Mouse (Mus musculus) adrenal gland, adult 8-10 months (tissue): ENCODE data around the gene Cir1. TPM values are rescaled to one million over a fixed set of nuclear protein-coding genes. Genes with fewer than 3 reads are reported as not detected.

Experiments
- DNase-seq: peaks from one replicate; pipeline ENCODE4 v3.0.0; 2022
- total RNA-seq, 4 experiments: library from RNA; stranded (reverse); gene quantifications; 2 replicates each; pipeline ENCODE4 v1.2.4; 2022

Gene Cir1
- total RNA-seq, result 10 to 100 TPM; 18.0 to 24.0 (median 20.5) TPM

DNA sequence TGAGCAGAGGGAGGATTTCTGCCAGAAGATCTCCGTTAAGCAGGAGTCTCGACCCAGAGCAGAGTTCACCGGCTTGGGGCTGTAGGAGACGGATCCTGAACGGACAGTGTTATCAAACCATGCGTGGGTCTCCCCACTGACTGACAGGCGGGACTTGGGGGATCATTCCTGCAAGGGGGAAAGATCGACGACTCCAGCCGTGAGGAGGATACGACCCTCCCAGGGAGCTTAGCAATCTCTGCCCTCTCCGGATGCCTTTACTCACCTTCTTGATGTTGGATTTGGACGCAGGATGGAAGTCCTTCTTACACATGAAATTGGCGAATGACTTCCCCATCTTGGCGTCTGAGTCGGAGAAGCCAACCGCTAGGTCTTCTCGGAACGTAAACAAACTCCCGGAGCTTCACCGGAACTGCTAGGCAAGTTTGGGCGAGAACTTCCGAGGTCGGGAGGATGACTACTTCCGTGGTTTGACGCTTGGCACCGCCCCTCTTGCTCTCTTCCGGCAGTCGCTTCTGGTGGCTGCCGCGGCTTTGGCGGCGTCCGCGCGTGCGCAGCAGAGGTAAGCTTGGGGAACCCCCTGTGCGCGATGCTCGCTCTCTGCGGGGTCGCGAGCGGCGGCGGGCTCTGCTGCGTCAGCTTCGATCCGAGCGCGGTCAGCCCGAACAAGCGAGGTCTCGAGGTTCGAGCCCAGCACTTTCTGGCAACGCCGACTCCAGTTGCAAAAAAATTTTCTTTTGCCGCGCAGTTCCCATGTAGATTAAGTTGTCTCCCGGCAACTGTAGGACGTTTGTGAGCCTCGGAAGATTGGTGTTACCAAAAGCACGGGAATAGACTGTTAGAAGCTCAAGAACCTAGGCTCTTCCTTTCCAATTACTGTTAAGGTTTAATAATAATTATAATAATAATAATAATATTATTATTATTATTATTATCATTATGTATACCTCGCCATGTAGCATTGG, at the start of gene Cir1, which contains the start of gene Scrn3:
Gene Cir1 (minus strand): TSS at position 550 of the 965 bp plus-strand sequence.
Gene Scrn3 (plus strand): TSS at position 450 of the 965 bp plus-strand sequence.
- DNase-seq, result peak; percentile 93

DNA sequence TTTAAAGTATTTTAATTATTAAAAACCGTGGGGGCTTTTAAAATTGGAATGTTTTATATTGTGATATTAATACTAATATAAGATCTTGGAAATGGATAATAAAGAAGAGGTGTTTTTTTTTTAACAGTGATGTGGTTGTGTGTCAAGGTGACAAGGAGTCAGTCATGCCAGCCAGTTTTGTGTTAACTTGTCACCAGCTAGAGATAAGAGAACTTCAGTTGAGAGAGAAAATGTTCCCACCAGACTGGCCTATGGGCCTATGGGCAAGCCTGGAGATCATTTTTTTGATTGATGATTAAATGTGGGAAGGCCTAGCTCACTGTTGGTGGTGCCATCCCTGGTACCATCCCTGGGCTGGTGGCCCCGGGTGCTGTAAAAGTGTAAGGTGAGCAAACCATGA, 48.0 kb upstream of the Cir1 start:
- DNase-seq, result no peak

DNA sequence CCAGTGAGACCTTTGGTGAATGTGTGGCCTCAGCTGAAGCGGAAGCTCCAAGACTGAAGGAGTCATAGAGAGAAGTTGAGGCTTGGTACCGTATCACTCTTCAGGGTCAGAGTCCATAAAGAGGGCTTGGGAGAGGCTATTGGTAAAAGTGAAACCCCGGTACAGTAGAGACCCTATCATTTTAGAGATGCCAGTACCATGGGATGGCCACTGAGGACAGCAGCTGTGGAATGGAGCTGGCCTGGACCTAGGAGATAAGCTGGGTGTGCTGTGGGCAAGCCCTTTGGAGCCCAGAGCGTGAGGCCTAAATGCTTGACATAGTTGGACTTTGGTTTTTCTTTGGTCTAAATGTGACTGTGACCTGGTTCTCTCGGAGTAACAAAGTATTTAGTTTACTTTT, 47.4 kb upstream of the Cir1 start:
- no peak for DNase-seq

DNA sequence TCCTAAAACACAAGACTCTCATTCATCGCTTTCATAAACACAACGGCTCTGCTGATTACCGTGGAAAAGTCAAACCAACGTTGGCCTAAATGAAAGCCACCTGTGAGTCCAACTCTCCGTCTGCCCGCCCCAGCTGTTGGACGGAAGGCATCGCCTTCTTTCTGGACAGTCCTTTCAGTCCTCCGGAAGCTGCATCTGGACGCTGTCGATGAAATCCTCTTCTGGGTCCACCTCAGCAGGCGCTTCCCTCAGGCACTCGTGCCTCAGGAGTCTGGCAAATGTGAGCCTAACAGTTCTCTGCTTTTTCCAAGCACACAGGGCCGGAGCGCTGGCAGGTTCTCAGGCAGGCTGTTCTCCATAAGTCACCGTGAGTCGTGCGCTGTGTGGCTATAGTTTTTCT, 44.5 kb upstream of the Cir1 start:
- no peak for DNase-seq

DNA sequence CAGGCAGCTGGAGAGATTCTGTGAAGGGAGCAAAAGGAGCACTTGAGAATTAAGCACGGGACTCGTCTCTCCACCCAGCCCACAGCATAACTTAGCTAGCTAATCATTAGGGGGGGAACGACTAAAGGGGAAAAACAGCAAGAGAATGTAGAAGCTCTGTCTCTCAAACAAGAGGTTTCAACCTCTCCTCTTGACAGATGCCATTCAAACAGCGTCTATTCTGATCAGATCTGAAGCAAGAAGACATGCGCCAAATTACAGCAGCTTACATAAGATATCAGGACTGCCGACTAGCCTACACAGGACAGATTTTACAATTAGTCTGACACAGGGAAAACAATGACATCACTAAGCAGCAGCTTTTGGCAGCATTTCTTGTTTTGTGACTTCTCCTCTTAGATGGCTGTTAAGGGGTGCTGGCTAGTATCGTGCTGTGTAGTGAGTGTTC, 39.5 kb upstream of the Cir1 start:
- DNase-seq, result no peak

DNA sequence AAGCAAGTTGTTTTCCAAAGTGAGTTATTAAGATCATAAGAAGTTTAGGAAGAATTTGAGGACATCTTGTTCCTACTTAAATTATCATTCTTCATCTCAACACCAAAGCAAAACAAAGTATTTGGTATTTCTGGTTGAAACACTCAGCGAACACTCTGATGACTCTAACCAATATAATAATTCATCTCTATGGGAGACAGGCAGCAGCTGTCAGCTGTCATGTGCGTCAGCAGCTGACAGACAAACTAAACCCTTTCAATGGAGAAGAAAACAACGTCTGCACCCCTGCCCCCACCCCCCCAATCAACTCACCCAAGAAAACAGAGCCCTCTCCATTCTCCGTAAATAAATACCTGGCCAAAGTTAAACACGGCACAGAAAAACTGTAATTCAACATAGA, 39.0 kb upstream of the Cir1 start:
- no peak for DNase-seq

DNA sequence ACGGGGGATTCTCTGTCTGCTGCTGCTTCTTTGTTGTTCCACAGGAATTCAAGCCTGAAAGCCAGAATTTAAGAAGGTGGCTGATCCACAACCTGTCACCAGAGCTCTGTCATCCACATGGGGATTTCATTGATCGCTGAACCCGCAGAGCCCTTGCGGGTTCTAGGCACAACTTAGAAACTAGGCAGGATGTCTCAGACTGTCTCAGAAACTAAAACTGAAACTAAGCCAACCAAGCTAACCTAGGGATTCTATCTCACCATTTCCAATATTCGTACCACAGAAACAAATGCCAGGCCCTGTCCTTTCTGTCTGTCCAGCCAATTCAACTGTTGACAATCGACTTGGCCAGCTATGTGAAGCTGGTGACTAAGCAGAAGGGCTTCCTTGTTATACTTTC, 35.7 kb upstream of the Cir1 start:
- no peak for DNase-seq

DNA sequence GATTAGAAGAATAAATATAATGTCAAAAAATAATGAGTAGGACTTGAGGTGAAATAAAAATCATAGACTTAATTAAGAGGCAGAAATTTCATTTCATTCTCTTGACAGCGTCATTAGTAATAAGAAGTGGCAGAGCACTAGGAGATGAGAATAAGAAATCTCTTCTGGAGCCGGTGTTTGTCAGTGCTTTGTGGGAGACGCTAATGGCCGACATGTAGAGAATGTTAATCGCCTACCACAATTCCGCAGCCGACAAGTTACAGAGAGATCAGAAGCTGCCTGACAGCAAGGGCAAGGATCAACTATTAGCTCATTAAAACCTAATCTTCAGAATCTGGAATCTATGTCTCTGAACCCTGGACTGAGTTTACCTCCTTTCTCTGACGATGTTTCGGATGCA, 35.3 kb upstream of the Cir1 start:
- no peak for DNase-seq

DNA sequence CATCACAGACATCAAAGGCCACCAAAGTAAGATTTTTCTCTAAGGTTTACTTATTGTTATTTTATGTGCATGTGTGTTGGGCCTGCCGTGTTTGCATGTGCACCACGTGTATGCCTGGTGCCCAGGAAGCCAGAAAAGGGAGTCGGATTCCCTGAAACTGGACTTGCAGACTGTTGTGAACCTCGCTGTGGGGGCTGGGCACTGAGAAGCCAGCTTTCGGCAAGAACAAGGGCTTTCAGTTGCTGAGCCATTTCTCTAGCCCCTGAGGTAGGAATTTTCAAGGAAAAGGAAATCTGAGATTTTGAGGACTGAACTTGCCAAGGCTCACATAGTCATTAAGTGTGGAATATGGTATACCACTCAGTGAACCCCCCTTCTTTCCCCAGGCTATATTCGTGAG, 34.6 kb upstream of the Cir1 start:
- no peak for DNase-seq

DNA sequence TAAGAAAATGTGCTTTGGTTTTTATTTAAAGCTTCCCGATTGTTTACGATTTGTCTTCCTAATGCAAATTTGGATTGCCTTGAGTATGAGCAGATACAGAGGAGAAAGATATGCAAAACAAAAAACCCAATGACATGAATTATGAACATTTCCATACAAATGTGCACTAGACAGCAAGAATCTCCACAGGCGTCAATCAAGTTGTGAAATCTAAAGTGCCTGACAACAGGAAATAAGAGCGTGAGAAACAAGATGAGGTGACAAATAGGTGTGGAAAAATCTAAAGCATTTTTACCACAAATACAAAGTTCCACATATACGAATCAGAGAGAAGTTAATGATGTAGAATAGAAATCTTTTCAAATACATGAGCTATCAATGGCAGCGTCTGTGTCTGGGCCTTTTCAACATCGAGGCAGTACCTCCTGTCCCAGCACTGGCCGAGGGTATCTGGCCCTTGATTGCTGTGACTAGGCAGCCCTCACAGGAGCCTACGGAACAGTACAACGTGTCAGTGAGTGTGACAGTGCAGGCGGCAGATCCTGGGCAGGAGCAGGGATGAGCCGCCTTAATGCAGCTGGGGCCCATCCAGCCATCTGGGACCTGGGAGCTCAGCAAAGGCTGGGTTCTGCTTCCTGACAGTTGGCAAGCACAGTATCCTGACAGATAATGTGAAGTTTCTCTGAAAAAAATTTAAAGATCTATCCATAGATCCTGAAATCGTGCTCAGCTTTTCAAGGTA, 34.0 kb upstream of the Cir1 start:
- DNase-seq, result no peak

DNA sequence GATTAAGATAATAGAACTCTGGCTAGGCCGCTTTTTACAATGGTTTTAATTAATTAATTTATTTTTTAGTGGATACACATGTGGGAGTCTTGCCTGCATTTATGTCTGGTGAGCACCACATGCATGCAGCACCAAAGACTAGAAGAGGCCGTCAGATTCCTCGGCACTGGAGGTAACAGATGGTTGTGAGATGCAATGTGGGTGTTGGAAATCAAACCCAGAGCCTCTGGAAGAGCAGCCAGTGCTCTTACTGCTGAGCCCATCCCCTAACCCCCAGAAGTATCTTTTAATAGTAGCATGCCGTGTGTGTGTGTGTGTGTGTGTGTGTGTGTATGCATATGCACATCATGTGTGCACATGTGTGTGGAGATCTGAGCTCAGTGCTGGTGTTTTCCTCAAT, 32.7 kb upstream of the Cir1 start:
- DNase-seq, result no peak

DNA sequence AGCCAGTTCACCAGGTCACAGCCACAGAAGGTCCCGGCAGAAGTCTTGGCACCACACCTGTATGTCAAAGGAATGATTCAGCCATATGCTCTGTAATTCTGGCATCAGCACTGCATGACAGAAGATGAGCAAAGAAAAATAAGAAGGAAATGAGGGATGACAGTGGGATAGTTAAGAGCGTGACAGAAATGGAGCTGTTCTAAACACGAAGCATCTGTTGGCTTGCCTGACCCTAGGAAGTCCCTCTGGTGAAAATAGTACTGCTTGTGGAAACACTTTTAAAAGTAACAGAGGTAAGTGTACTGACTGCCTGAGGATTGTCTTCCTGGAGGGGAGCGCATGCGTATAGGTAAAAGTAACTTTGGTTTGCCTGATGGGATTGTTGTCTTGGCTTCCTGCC, 31.2 kb upstream of the Cir1 start:
- no peak for DNase-seq

DNA sequence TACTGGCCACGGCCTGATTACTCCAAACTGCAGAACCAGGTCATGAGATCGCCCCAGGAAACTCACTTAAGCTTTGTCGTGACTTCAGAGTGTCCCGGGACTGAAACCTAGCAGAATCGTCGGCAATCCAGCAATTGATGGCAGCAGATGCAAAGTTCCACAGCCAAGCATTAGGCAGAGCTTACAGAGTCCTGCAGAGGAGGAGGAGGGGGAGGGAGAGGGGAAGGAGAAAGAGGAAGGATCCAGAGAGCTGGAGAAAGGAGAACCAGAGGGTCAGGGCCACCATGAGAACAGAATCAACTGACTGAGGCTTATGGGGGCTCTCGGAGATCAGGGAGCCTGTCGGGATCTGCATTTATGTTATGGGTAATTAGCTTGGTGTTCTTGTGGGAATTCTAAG, 25.9 kb upstream of the Cir1 start:
- DNase-seq, result no peak

DNA sequence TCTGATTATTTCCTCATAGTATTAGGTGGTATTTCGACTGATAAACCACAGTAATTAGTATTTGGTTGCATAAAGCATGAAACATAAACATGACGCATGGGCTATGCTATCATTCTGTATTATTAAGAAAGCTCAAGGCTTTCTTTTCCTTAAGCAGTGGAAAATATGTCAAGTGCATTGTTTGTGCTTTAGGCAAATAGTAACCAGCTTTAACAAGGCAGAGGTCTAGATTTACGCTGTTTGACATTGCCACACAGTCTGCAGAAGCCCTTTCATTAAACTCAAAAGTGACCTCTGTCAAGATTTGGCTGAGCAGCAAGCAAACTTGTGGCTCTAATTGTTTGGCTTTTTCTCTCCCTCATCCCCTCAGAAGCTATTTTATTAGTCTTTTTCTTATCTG, 23.4 kb upstream of the Cir1 start:
- no peak for DNase-seq

DNA sequence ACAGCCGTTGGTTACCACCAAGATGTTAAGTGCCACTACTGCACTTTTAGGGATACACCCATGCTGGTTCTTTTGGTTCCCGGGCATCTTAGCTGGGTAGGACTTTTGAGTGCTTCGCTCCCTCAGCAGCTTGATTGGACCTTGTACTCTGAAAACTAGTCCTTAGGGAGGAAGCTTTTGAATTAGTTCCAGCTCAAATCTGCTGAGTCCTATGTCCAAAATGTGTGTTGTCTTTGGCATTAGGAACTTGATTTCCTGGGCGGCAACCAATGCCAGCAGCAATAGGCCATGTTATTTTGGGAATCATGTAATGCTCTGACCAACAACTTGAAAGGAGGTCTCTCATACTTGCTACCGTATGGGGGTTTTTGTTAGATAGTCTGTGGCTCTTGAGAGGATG, 13.4 kb upstream of the Cir1 start:
- DNase-seq, result no peak

DNA sequence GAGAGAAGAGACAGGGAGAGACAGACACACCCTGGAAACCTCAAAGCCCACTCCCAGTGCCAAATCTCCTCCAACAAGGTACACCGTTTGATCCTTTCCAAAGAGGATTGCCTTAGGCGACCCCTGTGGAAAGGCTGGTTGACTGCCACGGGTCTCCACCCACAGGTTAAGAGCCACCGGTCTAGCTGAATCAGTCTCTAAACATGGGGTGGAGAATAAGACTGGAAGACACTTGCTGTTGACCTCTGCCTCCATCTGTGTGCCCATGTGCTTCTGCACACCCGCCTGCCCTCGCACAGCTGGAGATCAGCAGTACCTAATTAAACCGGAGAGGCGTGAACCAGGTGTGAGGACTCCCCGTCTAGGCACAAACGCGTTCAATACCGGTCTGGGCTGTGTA, 10.5 kb upstream of the Cir1 start:
- DNase-seq, result no peak

DNA sequence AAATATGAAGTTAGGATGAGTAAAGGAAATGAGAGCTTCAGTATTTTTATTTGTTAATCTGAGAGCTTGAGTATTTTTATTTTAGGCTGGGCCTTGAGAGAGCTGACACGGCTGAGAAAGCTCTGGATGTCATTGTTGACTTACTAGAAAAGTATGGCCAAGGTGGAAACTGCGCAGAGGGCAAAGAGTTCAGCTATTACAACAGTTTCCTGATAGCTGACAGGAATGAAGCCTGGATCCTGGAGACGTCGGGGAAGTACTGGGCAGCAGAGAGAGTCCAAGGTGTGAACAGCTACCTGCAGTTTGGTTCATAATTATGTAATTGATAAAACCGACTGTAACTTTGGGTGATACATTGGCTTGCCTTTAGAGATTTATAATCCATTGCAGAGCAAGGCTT, 6.7 kb upstream of the Cir1 start:
- DNase-seq, result no peak

DNA sequence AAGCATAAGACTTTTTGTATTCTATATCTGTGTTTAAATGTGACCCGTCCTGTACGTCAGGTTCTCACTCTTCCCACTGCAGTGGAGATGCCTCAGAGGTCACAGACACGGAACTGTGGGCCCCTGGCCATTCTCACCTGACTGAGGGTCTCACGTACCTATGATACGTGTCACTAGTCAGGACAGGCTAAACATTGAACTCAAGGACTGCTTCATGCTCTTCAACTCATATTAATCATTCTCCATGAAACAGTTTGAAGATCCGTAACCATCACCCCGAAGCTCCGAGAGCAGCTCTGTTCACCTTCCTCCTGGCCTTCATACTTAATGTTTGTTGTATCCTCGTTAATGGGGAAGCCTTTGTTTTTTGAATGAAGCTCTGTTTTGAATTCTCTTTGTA, 4.9 kb upstream of the Cir1 start:
- no peak for DNase-seq

DNA sequence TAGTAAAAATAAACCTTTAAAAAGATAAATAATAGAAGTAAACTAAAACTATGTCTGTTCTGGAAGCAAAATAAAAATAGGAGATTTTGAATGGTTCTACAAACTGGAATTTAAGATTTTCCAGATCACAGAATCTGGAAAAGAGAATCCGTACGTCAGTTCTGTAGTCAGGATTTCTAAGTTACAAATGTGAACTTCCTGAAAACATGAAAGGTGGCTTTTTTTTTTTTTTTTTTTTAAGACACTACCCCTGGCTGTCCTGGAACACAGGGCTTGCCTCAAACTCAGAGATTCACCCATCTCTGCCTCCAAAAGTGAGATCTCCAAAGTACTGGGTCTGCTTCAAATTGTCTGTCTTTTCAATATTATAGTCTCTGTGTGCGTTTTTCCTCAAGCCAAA, 1.8 kb upstream of the Cir1 start:
- DNase-seq, result no peak

DNA sequence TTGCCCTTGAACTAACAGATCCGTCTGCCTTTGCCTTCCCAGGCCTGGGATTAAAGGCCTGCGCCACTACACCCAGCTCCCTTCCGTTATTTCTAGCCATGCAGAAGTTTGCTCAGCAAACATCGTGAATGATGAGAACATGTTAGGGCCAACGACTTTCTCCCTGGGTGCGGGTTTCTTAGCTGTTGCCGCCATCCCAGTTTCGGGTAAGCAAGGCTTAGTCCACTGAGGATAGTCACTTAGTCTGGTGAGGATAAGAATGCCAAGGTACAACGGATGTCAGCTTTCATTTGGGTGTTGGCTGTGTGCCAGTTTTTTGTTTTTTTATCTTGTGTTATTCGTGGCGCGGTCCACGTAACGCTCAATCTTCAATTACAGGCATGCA, 608 bp upstream of the Cir1 start:
- peak; percentile 24 for DNase-seq

DNA sequence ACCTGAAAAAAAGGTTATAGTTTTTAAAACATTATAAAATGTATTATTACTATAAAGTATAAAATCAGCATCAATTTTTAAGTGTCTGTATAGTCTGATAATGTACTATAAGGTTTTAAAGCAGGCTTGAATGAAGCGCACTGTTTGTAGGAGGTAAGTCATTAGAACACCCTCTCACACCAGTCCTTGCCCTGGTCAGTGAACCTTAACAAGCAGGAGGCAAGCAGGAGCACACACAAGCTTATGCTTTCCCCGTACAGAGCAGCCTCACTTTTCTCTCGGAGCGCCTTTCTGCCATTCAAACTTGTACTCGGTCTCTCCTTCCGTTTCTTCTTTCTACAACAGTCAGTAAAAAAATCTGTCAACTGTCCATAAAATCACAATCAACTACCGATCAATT, 6.5 kb downstream of the Cir1 start:
- DNase-seq, result no peak

DNA sequence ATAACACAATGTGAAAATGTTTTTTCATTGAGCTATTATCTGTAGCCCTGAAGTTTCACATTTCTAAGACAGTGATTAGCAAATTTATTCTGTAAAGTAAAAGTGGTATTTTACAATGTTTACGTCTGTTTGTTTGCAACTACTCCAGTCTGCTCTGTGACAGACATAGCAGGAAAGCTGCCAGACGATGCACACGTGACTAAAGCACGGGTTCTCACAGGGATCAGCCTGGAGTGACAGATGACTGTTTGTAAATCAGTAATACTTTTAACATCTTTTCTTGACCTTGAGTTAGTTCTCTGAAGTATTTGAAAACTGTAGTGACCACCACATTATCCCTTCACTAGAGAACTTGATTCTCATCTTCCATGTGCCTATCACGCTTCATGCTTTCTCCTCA, 8.0 kb downstream of the Cir1 start:
- DNase-seq, result no peak

DNA sequence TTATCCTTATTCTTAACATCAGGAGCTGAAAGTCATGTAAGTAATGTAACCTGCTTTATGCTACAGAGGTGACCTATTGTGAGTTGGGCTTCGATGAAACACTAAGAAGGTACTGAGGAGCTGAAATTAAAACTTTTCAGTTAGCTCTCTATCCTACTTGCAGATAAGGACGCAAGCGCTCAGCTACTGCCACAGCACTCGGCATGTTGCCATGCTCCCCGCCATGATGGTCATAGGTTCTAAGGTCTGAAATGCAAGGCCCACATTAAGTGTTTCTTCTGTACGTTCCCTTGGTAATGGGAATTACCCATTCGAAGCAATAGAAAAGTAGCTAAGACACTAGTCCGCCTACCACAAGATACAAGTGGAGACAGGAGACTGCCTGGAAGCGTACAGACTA, 9.8 kb downstream of the Cir1 start:
- no peak for DNase-seq

DNA sequence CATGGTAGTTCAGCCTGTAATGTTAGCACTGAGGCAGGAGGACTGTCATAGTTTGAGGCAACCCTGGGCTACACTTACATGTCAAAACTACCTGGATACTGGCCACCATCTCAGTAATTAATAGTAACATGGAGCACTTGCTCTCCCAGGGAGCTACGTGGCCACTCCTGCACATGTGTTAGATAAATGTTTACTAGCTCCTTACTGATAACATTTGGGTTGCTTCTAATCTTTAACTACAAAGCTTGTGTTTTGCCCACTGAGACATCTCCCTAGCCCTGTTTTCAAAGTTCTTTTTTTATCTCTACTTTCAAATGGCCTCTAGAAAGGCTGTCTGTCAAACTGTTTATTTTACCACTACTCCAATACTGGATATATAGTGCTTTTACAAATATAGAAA, 10.5 kb downstream of the Cir1 start:
- DNase-seq, result no peak
